Mouse (Mus musculus) layer of hippocampus, adult 9-11 months (tissue): ENCODE results near the gene Sec14l1.
A peak's percentile ranks its signal among the peaks of the same experiment; 100 is the strongest.

Experiments used
- DNase-seq: peaks from one replicate; pipeline ENCODE4 v3.0.0; 2022

Gene Sec14l1

DNA sequence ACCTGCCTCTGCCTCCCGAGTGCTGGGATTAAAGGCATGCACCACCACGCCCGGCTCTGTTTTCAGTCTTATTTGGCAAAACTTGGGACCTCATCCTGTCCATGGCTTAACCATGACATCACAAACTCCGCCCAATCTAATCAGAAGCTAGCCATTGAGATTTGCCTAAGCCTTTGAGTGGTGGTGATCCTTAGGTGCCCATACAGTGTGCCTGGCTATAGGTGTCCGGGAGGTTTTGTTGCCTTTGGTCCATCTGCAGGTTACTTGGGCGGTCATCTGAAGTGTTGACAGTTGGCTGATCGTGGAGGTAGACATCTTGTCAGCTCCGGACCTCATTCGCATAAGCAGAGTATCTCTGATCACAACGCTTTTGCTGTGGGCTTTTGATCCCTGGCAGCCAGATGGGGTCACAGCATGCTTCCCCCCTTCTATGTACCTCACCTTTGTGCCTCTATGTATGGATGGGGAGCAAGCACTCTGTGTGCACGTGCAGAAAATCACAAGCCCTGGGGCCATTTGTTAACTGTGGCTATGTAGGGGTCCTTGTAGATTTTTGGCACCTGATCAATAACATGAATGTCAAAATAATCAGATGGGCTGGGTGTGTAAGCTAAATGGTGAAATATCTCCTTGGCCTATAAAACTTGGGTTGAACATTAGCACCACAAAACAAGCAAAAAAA, 2.9 kb upstream of the Sec14l1 start:
- no peak for DNase-seq

DNA sequence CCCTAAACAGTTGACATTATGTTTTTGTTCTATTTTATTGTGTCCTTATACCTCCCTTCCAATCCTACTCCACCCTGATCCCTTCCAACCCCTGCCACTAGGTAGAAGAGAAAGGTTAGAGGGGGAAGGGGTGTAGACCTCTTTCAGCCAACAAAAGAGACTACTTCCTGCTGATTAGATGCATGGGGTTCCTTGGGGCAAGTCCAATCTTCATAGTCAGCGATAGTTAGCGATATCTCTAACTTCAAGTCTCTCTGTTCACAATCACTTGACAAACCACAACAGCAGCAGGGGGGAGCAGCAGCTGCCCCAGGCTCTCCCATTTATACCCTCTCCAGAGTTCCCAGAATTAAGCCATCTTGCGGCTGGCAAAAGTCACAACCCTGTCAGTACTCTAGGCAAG, 2.3 kb upstream of the Sec14l1 start:
- no peak for DNase-seq

DNA sequence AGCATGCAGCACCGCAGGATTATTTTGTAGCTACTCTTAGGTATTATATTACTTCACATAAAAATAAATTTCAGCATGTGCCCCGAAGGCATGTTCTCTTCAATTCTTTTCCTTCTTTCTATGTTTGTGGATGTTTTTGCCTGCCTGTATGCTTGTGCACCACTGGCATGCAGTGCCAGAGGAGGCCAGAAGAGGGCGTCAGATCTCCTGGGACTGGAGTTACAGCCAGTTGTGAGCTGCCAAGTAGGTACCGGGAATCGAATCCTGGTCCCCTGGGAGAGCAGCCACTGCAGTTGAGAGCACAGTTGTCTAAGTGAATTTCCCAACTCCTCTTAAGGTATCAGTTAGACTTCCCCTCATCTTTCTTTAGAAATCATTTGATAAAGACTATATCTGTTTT, 1.6 kb upstream of the Sec14l1 start:
- no peak for DNase-seq

DNA sequence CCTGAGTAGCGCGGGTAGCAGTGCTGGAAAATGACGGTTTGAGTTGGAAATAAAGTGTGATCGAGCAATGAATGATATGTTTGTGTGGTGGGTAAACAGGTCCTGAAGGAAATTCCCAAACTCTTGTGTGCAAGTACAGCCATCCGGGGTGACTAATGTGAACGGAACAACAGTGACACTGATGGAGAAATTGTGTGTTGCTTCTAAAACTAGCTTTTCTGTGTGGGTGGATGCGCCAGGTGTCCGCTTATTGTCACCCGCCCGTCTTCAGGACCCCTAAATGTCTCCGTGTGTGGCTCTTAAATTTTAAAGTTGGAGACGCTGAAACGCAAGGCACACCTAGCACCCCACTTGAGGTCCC, 757 bp upstream of the Sec14l1 start:
- no peak for DNase-seq

DNA sequence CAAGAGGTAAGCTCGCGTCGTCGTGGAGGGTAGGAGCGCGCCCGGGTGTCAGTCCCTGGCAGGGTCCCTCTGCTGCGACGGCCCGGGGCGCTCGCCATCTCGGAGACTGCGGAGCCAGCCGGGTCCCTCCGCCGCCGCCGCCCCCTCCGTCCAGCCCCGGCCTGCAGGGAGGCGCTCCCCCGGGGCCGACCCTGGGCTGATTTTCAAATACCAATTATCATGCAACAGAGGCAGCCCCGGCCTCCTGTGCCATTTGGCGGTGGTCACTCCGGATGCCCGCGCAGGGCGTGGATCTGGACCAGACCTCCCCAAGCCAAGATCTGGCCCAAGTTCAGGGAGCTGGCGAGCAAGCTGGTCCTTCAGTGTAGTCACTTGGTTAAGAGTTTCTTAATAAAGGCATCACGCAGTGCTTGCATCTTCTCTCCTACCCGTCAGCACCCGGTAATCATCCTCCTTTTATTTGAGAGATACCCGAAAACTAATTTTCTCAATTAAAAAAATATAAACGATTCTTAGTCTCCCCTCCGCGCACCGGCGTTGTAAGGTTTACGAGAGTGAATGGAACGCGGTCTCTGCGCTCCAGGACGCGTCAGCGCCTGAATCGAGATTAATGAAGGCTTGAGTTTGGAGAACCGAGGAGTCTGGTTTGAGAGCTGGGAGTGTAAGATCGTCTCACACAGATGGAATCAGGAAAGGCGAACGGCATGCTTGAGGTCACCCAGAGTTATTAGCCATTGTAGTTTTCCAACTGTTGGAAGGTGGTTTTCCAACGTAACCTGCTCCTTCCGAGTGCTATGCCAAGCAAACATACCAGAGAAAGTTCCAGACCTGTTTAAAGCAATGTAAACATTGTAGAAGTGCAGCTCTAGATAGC, 615 bp downstream of the Sec14l1 start:
- peak; percentile 73 for DNase-seq

DNA sequence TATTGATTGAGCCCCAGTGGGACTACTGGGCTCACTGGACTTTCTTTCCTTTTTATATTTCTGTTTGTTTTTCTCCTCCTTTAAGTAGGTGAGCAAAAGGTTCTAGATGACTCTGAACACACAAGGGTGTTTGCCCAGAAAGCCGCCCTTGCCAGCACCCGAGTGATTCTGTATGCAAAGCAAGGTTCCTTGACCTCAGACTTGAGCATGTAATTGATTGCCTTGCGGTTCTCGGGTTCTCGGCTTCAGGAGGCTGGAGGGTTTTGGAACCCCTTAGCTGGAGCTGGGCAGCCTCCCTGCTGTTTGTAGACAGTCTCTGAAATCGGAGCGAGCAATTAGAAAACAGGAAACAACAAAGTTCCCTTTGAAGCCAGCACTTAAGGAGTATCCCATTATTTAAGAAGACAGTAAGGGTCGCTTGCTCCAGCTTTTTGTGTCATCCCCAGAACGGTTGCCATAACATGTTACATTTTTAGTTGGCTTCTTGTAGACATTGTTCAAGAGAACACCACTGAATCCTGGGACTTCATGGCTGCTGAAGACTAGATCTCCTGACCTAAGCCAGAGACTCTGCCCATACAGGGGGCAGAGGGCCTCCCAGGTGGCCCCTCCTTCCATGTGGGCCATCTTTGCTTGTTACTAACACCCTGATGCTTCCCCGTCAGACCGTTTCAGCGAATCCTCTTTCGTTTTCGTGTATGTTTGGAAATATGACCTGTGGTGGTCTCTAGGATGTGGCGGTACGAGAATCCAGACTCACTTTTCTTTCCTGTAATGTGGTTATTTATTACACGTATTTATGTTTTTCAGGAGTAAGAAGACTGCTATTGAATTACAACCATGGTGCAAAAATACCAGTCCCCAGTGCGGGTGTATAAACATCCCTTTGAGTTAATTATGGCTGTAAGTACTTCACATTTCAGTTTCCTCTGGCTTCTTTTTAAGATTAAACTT, 1.7 kb downstream of the Sec14l1 start:
- no peak for DNase-seq

DNA sequence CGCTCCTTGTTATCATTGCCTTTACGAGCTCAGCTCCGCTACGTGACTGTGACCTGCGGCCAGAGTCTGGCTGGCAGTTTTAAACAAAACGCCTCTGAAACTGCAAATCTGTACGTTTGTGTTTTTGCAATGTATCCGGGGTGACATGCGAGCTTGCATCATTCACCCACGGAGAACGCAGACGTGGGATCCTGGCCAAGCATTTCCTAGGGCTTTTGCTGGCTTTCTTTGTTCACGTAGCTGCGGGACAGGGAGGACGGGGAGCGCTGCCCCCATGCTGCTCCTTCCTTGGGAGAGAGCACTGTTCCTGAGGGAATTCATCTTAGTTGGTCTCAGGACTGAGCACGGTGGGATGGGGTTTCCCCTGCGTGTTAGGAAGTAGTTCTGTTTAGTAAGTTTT, 2.4 kb downstream of the Sec14l1 start:
- DNase-seq = no peak

DNA sequence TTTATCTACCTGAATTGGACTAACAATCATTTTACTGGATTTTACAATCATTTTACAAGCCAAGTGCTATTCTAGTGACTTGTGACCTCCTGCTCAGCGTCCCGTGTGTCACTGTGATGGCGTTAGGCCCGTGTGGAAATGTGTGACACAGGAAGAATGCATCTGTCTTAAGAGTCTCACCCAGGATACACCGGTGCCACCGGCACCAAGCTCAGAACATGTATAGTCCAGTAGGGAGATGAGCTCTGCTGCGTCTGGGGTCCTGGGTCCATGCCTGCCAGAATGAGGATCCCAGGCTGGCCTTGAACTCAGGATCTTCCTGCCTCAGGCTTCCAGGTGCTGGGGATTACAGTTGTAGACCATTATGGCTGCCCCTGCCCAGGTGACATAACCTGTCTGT, 2.8 kb downstream of the Sec14l1 start:
- no peak for DNase-seq

DNA sequence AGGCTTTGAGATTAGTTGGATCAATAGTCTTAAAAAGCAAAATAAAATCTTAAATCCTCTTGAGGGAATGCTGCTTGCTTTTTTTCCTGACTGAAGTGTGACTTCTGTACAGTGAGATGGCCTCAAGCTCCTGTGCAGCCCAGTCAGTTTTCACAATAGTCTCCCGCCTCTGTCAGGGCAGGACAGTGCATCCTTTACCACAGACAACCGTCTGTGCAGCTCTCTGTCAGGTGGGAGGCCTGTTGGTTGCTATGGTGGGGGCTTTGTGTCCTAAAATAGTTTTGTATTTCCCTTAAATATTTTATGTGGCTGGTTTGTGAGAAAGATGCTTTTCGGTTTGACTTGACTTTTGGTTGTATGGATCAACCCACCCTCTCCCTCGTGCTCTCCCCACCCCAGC, 3.3 kb downstream of the Sec14l1 start:
- no peak for DNase-seq

DNA sequence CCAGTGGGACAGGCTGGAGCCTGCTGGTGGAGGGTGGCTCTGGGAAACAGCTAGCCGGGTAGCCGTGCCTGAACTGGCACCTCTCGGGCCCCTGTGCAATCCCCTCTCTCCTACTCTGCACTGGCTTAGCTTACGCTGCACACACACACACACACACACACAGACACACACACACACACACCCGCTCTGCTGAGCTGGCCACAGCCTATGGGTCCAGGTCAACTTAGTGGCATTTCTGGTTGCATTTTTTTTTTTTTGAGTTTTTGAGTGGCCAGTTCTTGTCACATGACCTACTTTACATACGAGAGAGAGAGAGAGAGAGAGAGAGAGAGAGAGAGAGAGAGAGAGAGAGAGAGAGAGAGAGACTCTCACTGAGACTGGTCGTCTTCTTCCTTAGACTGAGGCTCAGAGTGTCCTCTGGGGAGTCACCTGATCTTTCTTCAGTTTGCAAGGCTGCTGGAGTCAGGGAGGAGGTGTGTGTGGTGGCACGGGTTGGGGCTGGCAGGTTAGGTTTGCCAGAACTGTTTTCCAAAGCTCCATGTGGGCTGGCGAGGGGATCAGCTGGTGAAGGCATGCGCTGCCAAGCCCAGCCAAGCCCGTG, 3.9 kb downstream of the Sec14l1 start:
- no peak for DNase-seq

DNA sequence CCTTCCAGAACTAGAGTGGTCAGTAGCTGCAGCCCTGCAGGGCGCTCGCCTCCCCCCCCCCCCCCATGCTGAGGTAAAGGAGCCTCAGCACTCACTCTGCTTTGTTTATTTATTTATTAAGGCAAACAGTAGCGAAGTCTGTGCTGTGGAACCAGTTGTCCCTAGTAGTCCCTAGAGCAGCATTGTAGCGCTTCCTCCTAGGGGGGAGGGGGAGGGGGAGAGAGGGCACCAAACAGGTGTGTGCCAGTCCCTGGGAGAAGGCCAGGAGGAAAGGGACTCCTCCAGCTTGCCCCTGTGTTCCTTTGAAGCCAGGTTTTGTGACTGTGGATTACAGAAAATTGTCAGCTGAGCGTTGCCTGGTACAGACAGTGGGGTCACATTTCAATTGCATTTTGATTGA, 4.8 kb downstream of the Sec14l1 start:
- DNase-seq = no peak

DNA sequence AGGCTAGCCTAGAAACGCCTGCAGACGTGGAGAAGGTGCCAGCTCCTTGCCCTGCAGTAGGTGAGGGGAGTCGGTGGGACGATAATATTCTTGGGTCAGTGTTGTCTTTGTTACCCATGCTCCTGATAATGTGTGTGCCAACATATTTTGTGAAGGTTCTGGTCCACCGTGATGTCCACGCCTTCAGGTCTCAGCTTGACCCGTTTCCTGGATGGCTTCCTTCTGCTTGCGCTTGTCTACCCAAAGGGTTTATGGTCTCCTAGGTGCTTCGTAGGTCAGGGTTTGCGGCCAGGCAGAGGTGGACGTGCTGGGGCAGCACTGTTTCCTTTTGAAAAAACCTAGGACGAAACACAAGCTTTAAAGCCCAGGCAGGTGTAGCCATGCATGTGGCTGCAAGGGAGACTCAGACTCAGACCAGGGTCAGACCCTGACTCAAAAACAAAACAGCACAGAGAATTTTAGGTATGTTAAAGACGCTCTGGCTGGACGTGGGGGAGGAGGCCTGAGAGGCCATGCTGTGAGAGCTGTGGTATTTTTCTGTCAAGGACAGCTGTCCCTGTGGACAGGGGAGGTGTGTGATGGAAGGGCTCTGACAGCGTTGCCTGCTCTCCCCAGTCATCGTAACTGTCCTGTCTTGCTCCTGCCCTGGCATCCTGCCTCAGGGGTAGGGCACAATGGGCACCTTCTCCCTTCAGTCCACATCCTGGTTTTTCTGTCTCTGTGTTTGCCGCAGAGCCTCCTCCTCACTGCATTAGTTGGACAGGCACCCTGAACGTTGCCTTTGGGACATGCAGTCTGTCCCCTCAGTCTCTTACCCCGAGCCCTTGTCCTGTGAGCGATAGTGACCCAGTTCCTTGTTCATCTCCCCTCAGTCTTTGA, 5.6 kb downstream of the Sec14l1 start:
- no peak for DNase-seq

DNA sequence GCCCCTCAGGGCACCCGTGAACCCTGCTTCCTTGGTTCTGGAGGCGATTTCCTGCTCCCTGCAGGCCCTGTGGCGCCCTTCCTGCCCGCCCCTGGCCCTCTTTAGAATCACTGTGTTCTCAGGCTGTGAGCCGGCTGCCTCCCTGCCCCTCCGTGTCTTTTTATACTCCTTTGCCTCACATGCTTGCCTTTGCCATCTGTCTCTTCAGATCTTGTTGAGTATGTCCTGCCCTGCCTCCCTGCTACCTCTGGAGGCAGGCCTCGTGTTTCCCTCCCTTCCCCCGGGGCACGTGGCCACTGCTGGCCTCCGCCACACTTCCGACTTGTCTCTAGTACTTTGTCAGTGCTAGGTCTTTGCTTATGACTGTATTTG, 6.2 kb downstream of the Sec14l1 start:
- peak; percentile 80 for DNase-seq

DNA sequence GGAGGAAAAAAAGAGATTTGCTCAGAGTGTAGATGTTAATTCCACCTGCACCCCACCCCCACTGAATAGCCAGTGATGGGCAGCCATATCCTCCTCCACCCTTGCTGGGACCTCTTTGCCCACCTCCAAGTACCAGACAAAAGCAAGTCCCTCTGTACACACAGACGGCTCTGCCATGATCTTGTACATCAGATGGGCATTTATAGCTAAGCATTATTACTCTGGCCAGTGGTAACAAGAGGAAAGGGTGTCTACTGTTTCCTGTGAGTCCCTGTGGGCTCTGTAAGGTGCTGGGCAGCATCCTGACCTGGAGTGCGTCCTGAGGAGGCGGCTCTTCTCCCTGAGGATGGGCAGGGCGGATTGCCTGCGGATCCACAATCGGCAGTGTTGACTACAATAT, 7.0 kb downstream of the Sec14l1 start:
- no peak for DNase-seq

DNA sequence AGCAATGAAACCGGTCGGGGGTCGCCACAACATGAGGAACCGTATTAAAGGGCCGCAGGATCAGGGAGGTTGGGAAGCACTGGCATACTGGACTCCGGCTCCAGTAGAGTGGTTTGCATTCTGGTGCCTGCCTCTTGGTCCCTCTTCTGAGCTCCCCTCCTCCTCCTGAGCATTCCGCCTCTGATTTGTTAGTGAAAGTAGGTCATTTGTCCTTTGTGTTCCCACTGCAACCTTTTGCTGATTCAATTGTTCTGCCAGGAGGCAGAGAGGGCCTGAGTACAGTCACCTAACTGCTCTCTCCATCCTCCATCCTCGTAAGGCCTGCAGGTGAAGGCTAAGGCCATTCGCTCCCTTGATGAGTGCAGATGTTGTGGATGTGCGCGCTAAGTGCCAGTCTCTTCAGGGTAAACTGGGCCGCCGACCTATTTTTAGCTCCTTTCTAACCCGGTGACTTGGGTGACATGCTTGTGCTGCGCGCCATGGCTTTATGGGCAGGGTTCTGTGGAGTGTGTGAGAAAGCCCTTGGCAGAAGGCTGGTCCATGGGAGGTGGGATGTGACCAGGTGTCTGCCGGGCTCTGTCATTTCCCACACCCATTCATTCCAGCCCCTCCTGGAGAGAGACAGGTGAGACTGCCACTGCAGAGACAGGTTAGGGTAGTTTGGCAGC, 8.6 kb downstream of the Sec14l1 start:
- no peak for DNase-seq

DNA sequence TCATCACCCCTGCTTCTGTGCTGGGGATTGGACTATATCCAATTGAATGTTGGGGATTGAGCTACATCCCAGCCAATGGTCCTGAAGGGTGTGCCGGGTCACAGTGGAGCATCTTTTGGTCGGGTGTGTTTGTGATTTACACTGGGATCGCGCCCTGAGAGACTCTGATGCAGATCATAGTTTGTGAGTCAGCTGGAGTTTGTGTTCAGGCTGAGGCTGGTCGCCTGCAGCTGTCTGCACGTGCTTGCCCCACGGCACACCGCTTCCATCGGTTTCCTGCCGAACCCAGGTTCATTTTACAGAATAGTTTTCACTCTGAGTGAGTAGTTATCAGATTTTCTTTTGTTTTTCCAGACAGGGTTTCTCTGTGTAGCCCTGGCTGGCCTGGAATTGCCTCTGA, 9.6 kb downstream of the Sec14l1 start:
- no peak for DNase-seq

DNA sequence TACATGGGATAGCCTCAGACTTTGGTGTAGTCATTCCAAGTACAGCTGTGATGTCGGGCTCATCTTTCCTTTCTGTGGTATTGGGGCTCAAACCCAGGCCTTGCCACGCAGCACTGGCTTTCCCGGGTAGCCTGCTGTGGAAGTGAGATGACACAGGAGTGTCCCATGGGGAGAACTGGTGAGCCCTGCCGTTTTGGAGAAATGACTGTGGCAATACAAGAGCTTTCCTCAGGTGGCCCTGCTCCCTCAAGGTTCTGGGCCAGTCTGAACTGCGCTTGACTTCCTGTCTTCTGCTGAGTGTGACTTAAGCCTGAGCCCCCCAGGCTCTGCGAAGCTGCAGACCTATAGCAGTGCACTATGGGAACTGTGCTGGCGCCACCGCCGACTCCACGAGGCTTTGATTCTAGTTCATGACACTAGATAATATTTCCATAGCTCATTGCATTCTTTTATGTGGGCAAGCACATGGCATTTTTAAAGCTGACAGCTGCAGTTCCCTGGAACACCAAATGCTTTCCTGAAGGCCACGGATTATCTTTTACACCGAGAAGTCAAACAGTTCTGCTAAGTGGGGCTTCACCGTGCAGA, 12.4 kb downstream of the Sec14l1 start:
- peak; percentile 67 for DNase-seq

DNA sequence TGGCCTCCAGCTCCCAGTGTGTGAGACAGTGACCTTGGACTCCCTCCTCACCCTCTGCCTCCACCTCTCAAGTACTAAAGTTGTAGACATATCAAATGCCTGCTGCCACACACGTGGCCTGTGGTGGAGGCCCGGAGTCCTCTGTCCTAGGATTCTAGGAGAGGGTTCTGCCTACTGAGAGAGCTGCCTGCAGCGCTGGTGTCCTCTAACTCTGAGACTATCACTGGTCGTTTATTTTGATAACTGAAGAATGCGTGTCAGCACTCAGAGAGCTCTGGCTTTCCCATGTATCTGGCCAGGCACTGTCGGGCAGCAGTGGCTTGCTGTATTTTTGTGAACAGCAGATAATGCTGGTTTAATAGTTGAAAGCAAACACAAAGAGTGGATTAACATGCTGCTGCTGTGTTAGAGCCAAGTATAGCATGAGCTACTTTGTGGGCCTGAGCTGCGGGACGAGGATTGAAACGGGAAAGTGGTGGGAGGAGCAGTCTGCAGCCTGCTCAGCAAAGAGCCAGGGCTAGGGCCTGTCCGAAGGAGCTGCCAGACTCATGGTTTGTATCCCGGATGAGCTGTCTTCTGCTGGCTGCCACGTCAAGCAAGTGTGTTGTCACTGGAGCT, 13.1 kb downstream of the Sec14l1 start:
- no peak for DNase-seq

DNA sequence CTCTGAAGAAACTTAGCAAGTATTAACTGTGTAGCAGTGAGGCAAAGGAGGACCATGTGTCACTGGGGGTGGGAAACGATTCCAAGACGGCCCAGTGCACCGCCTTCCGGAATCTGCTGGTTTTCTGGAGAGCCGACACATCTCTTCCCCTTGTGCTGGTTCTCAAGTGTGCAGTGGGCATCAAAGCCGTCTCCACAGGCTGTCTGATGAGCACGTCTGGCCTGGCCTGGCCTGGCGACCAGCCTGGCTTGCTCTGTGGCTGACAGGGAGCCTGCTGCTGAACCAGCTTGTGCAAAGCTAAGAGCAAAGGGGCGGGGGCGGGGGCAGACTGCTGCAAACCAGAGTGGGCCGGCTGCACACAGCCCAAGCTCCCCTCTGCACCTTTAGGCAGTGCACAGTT, 14.5 kb downstream of the Sec14l1 start:
- DNase-seq = peak; percentile 64

DNA sequence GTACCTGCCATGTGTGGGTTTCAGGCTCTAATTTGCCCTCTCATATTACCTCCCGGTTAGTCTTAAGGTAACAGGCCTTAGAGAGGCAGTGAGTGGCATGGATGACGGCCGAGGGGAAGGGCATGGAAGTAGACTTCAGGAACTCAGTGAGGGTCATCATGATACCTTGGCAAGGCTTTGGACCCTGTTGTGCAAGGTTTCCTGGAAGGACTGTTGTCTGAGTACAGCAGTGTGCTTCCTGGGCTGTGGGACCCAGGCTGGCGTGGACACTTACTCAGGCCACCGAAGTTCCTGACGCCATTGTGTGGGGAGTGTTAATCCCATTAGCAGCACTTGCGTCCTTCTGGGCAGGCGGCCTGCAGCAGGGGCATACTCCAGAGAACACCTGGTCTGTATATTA, 15.1 kb downstream of the Sec14l1 start:
- no peak for DNase-seq

DNA sequence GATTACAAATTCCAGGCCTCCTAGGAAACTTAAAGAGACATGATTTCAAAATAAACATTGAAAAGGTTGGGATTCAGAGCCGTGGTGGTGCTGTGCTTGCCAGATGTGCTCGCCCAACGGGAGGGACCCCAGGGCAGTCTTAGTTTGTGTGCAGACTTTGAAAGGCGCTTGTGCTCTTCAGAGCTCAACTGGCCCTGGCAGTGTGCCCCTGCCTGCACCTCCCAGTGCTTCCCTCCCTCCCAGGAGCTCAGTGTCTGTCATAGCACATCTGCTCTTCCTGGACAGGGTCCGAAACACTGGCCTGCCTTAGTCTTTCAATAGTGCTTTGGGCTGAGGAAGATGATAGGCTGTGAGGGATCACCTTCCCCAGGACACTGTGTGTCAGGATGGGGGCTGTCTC, 15.9 kb downstream of the Sec14l1 start:
- DNase-seq = no peak
